Mouse (Mus musculus) liver, embryonic 12.5 days (tissue): ENCODE measurements around the gene Sympk. TPM values are rescaled to one million over a fixed set of nuclear protein-coding genes. Genes with fewer than 3 reads are reported as not detected.

ENCODE experiments used
- ATAC-seq: fragments of 200-750 bp; cut with Nextera tagmentation; 2 replicates; pipeline ENCODE4 v1.8.0; 2017; ENCODE audit warnings: moderate number of reproducible peaks, mild to moderate bottlenecking, moderate library complexity
- H3K27ac ChIP-seq: fragments of 300-500 bp; sonication (generic); 2 replicates; pipeline ENCODE4 v1.5.1; 2016; ENCODE audit warnings: mild to moderate bottlenecking
- H3K27me3 ChIP-seq: fragments of 300-500 bp; sonication (generic); replicated peaks from 2 replicates; pipeline ENCODE4 v1.6.1; 2016; ENCODE audit warnings: mild to moderate bottlenecking, moderate library complexity
- H3K36me3 ChIP-seq: fragments of 300-500 bp; sonication (generic); 2 replicates; pipeline ENCODE4 v1.6.1; 2016; ENCODE audit warnings: mild to moderate bottlenecking, moderate library complexity
- H3K4me1 ChIP-seq: fragments of 300-500 bp; sonication (generic); 2 replicates; pipeline ENCODE4 v1.6.1; 2016
- H3K4me2 ChIP-seq: fragments of 300-500 bp; sonication (generic); 2 replicates; pipeline ENCODE4 v1.6.1; 2016; ENCODE audit warnings: mild to moderate bottlenecking, moderate library complexity
- H3K4me3 ChIP-seq: fragments of 300-500 bp; sonication (generic); 2 replicates; pipeline ENCODE4 v1.5.1; 2016; ENCODE audit warnings: mild to moderate bottlenecking, moderate library complexity
- H3K9ac ChIP-seq: fragments of 300-500 bp; sonication (generic); 2 replicates; pipeline ENCODE4 v1.6.1; 2016; ENCODE audit warnings: mild to moderate bottlenecking, moderate library complexity
- H3K9me3 ChIP-seq: fragments of 300-500 bp; sonication (generic); replicated peaks from 2 replicates; pipeline ENCODE4 v1.6.1; 2016; ENCODE audit warnings: mild to moderate bottlenecking, moderate library complexity
- WGBS: fragments of 180-500 bp; shearing (Covaris S2); methylation state at CpG from one replicate; pipeline ENCODE4 v1.1.7; 2016; ENCODE audit not compliant: insufficient replicate concordance; 5-methylcytosine and 5-hydroxymethylcytosine counted together
- microRNA-seq: library from miRNA; unstranded; fragments of <30 nt; microRNA quantifications from one replicate; pipeline ENCODE4, GENCODE M21; 2017
- polyA plus RNA-seq: library from polyadenylated mRNA; unstranded; fragments of >200 nt; fragmentation: Nextera tagmentation; extraction: Ambion mirVana; gene quantifications from 2 replicates; pipeline ENCODE4 v1.2.1, GENCODE M21; 2016

Sympk gene
- polyA plus RNA-seq, 1 experiment from 2014 or later = 33.3 TPM

DNA sequence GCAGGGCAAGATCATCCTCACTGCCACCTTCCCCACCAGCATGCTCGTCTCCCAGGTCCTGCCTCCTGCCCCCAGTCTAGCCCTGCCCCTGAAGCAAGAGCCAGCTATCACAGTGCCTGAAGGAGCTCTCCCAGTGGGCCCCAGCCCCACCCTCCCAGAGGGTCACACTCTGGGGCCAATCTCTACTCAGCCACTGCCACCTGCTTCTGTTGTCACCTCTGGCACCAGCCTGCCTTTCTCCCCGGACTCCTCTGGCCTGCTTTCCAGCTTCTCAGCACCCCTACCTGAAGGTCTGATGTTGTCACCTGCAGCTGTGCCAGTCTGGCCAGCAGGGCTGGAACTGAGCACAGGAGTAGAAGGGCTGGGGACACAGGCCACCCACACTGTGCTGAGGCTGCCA is 73.0 kb downstream of the Sympk start:
- no peaks in the 10 kb centered on the region for H3K9me3 ChIP-seq
- H3K27me3 ChIP-seq = peaks cover 91% of the 10 kb centered on the region
- no peak overlapping the region for H3K9ac ChIP-seq
- no peak overlapping the region for H3K4me3 ChIP-seq
- no peak overlapping the region for H3K27ac ChIP-seq
- no peak overlapping the region for H3K4me2 ChIP-seq
- no peak for ATAC-seq
- WGBS = 15% methylated on average over 2 of the region's 2 CpGs
- no peaks in the 10 kb centered on the region for H3K36me3 ChIP-seq
- peaks cover 54% of the 10 kb centered on the region for H3K4me1 ChIP-seq

DNA sequence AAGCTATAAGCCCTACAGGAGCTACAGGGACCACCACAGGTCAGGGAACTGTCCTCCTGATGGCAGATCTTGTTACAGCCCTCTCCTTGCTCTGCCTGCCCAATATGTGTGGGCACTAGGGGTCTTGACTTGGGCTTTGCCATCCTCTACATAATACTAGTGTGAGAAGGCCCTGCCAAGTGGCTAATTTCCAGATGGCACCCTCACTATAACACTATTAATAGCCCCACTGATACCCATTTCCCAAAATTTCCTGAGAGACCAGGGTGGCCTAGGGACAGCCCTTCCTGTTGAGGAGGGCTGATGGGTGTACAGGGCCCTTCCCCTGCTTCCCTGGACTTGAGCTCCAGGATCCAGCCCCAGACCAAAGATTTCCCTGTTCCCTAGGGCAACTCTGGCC is 73.7 kb downstream of the Sympk start:
- H3K4me2 ChIP-seq = no peak overlapping the region
- H3K9me3 ChIP-seq = no peaks in the 10 kb centered on the region
- no peak overlapping the region for H3K27ac ChIP-seq
- peaks cover 91% of the 10 kb centered on the region for H3K27me3 ChIP-seq
- no peak for ATAC-seq
- H3K4me1 ChIP-seq = peaks cover 48% of the 10 kb centered on the region
- no peak overlapping the region for H3K4me3 ChIP-seq
- H3K36me3 ChIP-seq = no peaks in the 10 kb centered on the region
- H3K9ac ChIP-seq = no peak overlapping the region

GRCm38 (mm10) chr7:19098811-19099210 is 74.6 kb downstream of the Sympk start:
- ATAC-seq = no peak
- Histone ChIP-seq H3K9ac (no peak overlapping the region), H3K27ac (no peak overlapping the region), H3K4me2 (no peak overlapping the region), H3K9me3 (no peaks in the 10 kb centered on the region), H3K4me1 (peaks cover 38% of the 10 kb centered on the region), H3K4me3 (no peak overlapping the region), H3K27me3 (peaks cover 88% of the 10 kb centered on the region), H3K36me3 (no peaks in the 10 kb centered on the region)
- WGBS = 63% methylated on average over 7 of the region's 7 CpGs

- Histone ChIP-seq H3K4me1 (peaks cover 23% of the 10 kb centered on the region), H3K27ac (no peak overlapping the region), H3K9me3 (no peaks in the 10 kb centered on the region), H3K4me2 (no peak overlapping the region), H3K27me3 (peaks cover 81% of the 10 kb centered on the region), H3K9ac (no peak overlapping the region), H3K4me3 (no peak overlapping the region), H3K36me3 (no peaks in the 10 kb centered on the region)
- WGBS = 56% methylated on average over 1 of the region's 1 CpGs
- no peak for ATAC-seq
Measured at GRCm38 (mm10) chr7:19100290-19100689, 76.1 kb downstream of the Sympk start.

- Histone ChIP-seq H3K27ac (no peak overlapping the region), H3K4me3 (no peak overlapping the region), H3K27me3 (peaks cover 58% of the 10 kb centered on the region), H3K36me3 (no peaks in the 10 kb centered on the region), H3K9me3 (no peaks in the 10 kb centered on the region), H3K4me2 (no peak overlapping the region), H3K4me1 (no peaks in the 10 kb centered on the region), H3K9ac (no peak overlapping the region)
- ATAC-seq = no peak
Measured at GRCm38 (mm10) chr7:19103741-19104140, 79.6 kb downstream of the Sympk start.

Small RNA genes lying within 50 kb of the gene (microRNA-seq; reads per million reads assigned to microRNA genes)
- gene Mir3100 = 1.1 reads per million

Other genes starting within 250 kb of the Sympk start
- not detected in 2 replicates for gene Psg19, start 225.9 kb upstream of the Sympk start, polyA plus RNA-seq
- gene Psg17, start 202.8 kb upstream of the Sympk start, polyA plus RNA-seq = 0.06 TPM in 1 of 2 replicates, not detected in the other
- gene Mill2, start 184.4 kb upstream of the Sympk start, polyA plus RNA-seq = 0.07 and 0.10 TPM in 2 replicates
- gene Pglyrp1, start 153.0 kb upstream of the Sympk start, polyA plus RNA-seq = 8.9 and 10.0 TPM in 2 replicates
- gene Ccdc61, start 114.0 kb upstream of the Sympk start, polyA plus RNA-seq = 16.8 and 18.3 TPM in 2 replicates
- gene Nova2, start 98.5 kb upstream of the Sympk start, polyA plus RNA-seq = 0.13 and 0.16 TPM in 2 replicates
- gene Nanos2, start 37.0 kb upstream of the Sympk start, polyA plus RNA-seq = not detected in 2 replicates
- gene Mypop, start 33.1 kb upstream of the Sympk start, polyA plus RNA-seq = 1.3 and 1.7 TPM in 2 replicates
- gene Irf2bp1, start 20.3 kb upstream of the Sympk start, polyA plus RNA-seq = 20.1 and 22.3 TPM in 2 replicates
- gene Foxa3, start 839 bp upstream of the Sympk start, polyA plus RNA-seq = 25.3 and 26.6 TPM in 2 replicates
- not detected in 2 replicates for gene Rsph6a, start 30.3 kb downstream of the Sympk start, polyA plus RNA-seq
- gene Dmwd, start 51.9 kb downstream of the Sympk start, polyA plus RNA-seq = 7.4 and 7.9 TPM in 2 replicates
- 8.5 and 9.8 TPM in 2 replicates for gene Dmpk, start 59.5 kb downstream of the Sympk start, polyA plus RNA-seq
- 1.8 TPM in 2 replicates for gene Six5, start 70.2 kb downstream of the Sympk start, polyA plus RNA-seq
- 0.55 and 0.66 TPM in 2 replicates for gene Gm4969, start 94.0 kb downstream of the Sympk start, polyA plus RNA-seq
- 8.1 and 10.1 TPM in 2 replicates for gene Fbxo46, start 95.5 kb downstream of the Sympk start, polyA plus RNA-seq
- 4.9 and 5.5 TPM in 2 replicates for gene Qpctl, start 124.9 kb downstream of the Sympk start, polyA plus RNA-seq
- 97.8 and 98.3 TPM in 2 replicates for gene Snrpd2, start 125.3 kb downstream of the Sympk start, polyA plus RNA-seq
- 0.18 and 0.41 TPM in 2 replicates for gene Gipr, start 141.8 kb downstream of the Sympk start, polyA plus RNA-seq
- gene Eml2, start 152.0 kb downstream of the Sympk start, polyA plus RNA-seq = 4.1 and 5.1 TPM in 2 replicates
- gene Gpr4, start 188.2 kb downstream of the Sympk start, polyA plus RNA-seq = 0.51 and 0.62 TPM in 2 replicates
- gene Opa3, start 204.0 kb downstream of the Sympk start, polyA plus RNA-seq = 22.1 and 23.3 TPM in 2 replicates
- gene Vasp, start 247.4 kb downstream of the Sympk start, polyA plus RNA-seq = 61.1 and 61.5 TPM in 2 replicates